Mouse (Mus musculus) gastrocnemius, postnatal 25 days (tissue): ENCODE measurements at regions not wholly inside any gene's neighbourhood (a gene's known extent, or its start where the extent isn't known, plus 50 kb on each side); places are given as distances from the start of the nearest gene placed in this dataset.

ENCODE experiments used
- DNase-seq: peaks from one replicate; pipeline ENCODE4 v3.0.0; 2022

- no peak for DNase-seq
Measured at GRCm38 (mm10) chr8:8831306-8831705, 141.0 kb upstream of the Arglu1 start.

GRCm38 (mm10) chr8:8829230-8829629 lies 138.9 kb upstream of the Arglu1 start:
- DNase-seq: no peak

GRCm38 (mm10) chr8:8827555-8827954 lies 137.2 kb upstream of the Arglu1 start:
- DNase-seq: no peak

- DNase-seq: peak; percentile 51
Measured at GRCm38 (mm10) chr8:8826801-8827200, 136.5 kb upstream of the Arglu1 start.

- DNase-seq: no peak
Measured at GRCm38 (mm10) chr8:8824886-8825285, 134.6 kb upstream of the Arglu1 start.

GRCm38 (mm10) chr8:8821119-8821518 lies 130.8 kb upstream of the Arglu1 start:
- no peak for DNase-seq

- no peak for DNase-seq
Measured at GRCm38 (mm10) chr8:8820614-8821013, 130.3 kb upstream of the Arglu1 start.

GRCm38 (mm10) chr8:8819233-8819931 lies 129.1 kb upstream of the Arglu1 start:
- peak; percentile 18 for DNase-seq

- DNase-seq: no peak
Measured at GRCm38 (mm10) chr8:8812807-8813167, 122.5 kb upstream of the Arglu1 start.

GRCm38 (mm10) chr8:8812051-8812806 lies 121.9 kb upstream of the Arglu1 start:
- DNase-seq: peak; percentile 16

- no peak for DNase-seq
Measured at GRCm38 (mm10) chr8:8810928-8811327, 120.6 kb upstream of the Arglu1 start.

- no peak for DNase-seq
Measured at GRCm38 (mm10) chr8:8809835-8810439, 119.6 kb upstream of the Arglu1 start.

- no peak for DNase-seq
Measured at GRCm38 (mm10) chr8:8809349-8809748, 119.0 kb upstream of the Arglu1 start.

- no peak for DNase-seq
Measured at GRCm38 (mm10) chr8:8802761-8803340, 112.5 kb upstream of the Arglu1 start.

- no peak for DNase-seq
Measured at GRCm38 (mm10) chr8:8802317-8802716, 112.0 kb upstream of the Arglu1 start.

GRCm38 (mm10) chr8:8801578-8801977 lies 111.3 kb upstream of the Arglu1 start:
- no peak for DNase-seq

- DNase-seq: no peak
Measured at GRCm38 (mm10) chr8:8797521-8797920, 107.2 kb upstream of the Arglu1 start.

- DNase-seq: no peak
Measured at GRCm38 (mm10) chr8:8796951-8797350, 106.6 kb upstream of the Arglu1 start.

GRCm38 (mm10) chr8:8794711-8795110 lies 104.4 kb upstream of the Arglu1 start:
- no peak for DNase-seq

- no peak for DNase-seq
Measured at GRCm38 (mm10) chr8:8779931-8780330, 89.6 kb upstream of the Arglu1 start.

- DNase-seq: no peak
Measured at GRCm38 (mm10) chr8:8774496-8775015, 84.2 kb upstream of the Arglu1 start.

- DNase-seq: peak; percentile 60
Measured at GRCm38 (mm10) chr8:8772424-8772823, 82.1 kb upstream of the Arglu1 start.

- DNase-seq: no peak
Measured at GRCm38 (mm10) chr8:8770397-8770796, 80.1 kb upstream of the Arglu1 start.
